8 mouse cellular contexts compared by ENCODE assay signal in the genomic region with DNA sequence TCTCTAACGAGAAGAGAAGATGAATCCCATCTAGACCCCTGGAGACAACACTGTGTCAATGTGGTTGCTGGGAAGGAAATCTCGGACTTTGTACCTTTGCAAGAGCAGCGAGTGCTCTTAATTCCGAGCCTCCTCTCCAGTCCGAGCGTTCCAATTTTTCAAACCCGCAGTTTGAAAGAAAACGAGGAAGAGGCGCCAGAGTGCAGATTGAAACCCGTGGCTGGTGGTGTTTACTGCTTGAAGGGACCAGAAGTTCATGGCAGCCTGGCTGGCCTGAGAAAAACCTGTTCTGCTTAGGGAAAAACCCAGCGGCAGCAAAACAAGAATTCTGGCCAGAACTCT.
DNase-seq lines count a peak whose midpoint lies in the region; ATAC-seq and TF ChIP-seq lines count a peak whose summit lies in the region.

No protein-coding gene starts in this region.

- 30% methylated on average over 11 of the region's 11 CpGs for WGBS in hindbrain, postnatal 0 days
- WGBS in liver, adult 2 months, result 16% methylated on average over 11 of the region's 11 CpGs

- intact Hi-C loops in left cerebral cortex, postnatal 4 days (cut with DNase I), result loop anchor here (5.0 kb wide), 1 partner anchor 220 kb away; a partner anchor contains a TSS

- no peaks in the 10 kb centered on the region for H3K36me3 ChIP-seq in hindbrain, postnatal 0 days (ENCODE audit: insufficient read depth, low read length)
- H3K36me3 ChIP-seq in liver, adult 2 months (ENCODE audit: control insufficient read depth, insufficient read depth, low read length), result no peaks in the 10 kb centered on the region

- no peaks in the 10 kb centered on the region for H3K27me3 ChIP-seq in hindbrain, postnatal 0 days (ENCODE audit: insufficient read depth, low read length)
- H3K27me3 ChIP-seq in liver, adult 2 months (ENCODE audit: control insufficient read depth, insufficient read depth, low read length), result no peaks in the 10 kb centered on the region

- H3K79me2 ChIP-seq in liver, adult 2 months (ENCODE audit: control insufficient read depth, insufficient read depth, low read length), result no peaks in the 10 kb centered on the region

- H3K4me2 ChIP-seq in hindbrain, postnatal 0 days (ENCODE audit: low read depth, low read length), result peak overlapping the region; percentile 28; the same call in 1 of the 2 replicates

- peaks cover 5% of the 10 kb centered on the region for H3K4me1 ChIP-seq in hindbrain, postnatal 0 days (ENCODE audit: insufficient read depth, low read length)
- peaks cover 5% of the 10 kb centered on the region for H3K4me1 ChIP-seq in liver, adult 2 months (ENCODE audit: control insufficient read depth, insufficient read depth, low read length)

- H3K27ac ChIP-seq in hindbrain, postnatal 0 days, result peak overlapping the region; percentile 71; the same call in 1 of the 2 replicates
- H3K27ac ChIP-seq in liver, adult 2 months (replicated peaks; ENCODE audit: insufficient read depth, low read depth, low read length), result peak overlapping the region; percentile 82

- peak; percentile 14 to 39 for DNase-seq in left cerebral cortex, adult 18-20 months (ENCODE audit: low spot score in 2 of 2)
- DNase-seq in left cerebral cortex, postnatal 4 days, result no peak
- peak; percentile 23 for DNase-seq in embryo, embryonic 11 days
- DNase-seq in hindbrain, postnatal 0 days (ENCODE audit: low spot score), result peak; percentile 47
- peak; percentile 53 for DNase-seq in liver, adult 2 months (ENCODE audit: extremely low read depth, low read depth, low spot score)
- DNase-seq in right cerebral cortex, postnatal 14 days, result peak; percentile 13
- no peak for DNase-seq in layer of hippocampus, adult 8-10 months (ENCODE audit: low spot score in 2 of 2)
- no peak for DNase-seq in ovary, postnatal 14 days (ENCODE audit: low spot score)

- peak; percentile 17; the same call in 1 of the 2 replicates for TF ChIP-seq CTCF in hindbrain, postnatal 0 days (IDR thresholded peaks at IDR 0.05; ENCODE audit: low read depth)
- no peak for TF ChIP-seq CTCF in liver, adult 2 months (IDR thresholded peaks at IDR 0.05; ENCODE audit: low read depth, low read length)

- no peaks in the 10 kb centered on the region for H3K9me3 ChIP-seq in hindbrain, postnatal 0 days (ENCODE audit: low read length)

- ATAC-seq in hindbrain, postnatal 0 days, result no peak

- no peak overlapping the region for H3K4me3 ChIP-seq in hindbrain, postnatal 0 days (ENCODE audit: low read length)
- H3K4me3 ChIP-seq in liver, adult 2 months (ENCODE audit: insufficient read depth, low read depth, low read length), result peak overlapping the region; percentile 4; the same call in 1 of the 2 replicates

- TF ChIP-seq POLR2A in liver, adult 2 months (IDR thresholded peaks at IDR 0.05; ENCODE audit: extremely low read depth, insufficient read depth, low read length), result no peak

- H3K9ac ChIP-seq in hindbrain, postnatal 0 days (replicated peaks; ENCODE audit: low read length), result 0 out of 2 replicates have a peak overlapping the region, but pooled peaks have one; percentile 21
- H3K9ac ChIP-seq in liver, adult 2 months (ENCODE audit: low read depth, low read length), result peak overlapping the region; percentile 37

Comparison
In these comparisons a context has a peak if more than half of its experiments do, and no peak if none do; other contexts are left out.
1. DNase-seq: peak in left cerebral cortex, adult 18-20 months (2 of 2), embryo, embryonic 11 days (single experiment), hindbrain, postnatal 0 days (single experiment), liver, adult 2 months (single experiment) and right cerebral cortex, postnatal 14 days (single experiment); none in left cerebral cortex, postnatal 4 days (single experiment), layer of hippocampus, adult 8-10 months (0 of 2) and ovary, postnatal 14 days (single experiment).